Comparison of ENCODE assay signal across 9 mouse cellular contexts in the genomic region with DNA sequence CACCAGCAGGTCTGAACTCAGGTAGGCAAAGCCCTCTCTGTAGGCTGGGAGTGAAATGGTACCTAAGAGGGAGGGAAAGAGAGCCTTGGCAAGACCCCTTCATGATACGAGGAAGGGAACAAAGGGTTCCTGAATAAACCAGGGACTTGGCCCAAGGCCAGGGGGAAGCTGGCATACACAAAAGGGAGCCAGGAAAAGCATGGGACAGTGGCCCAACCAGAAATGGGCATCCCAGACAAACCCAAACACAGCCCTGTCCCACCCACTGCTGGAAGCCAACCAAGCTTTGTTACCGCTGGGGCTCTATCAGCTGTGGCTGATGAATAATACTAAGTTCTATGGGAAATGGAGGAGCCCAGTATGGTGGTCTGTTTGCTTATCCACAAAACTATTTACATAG. TPM values are rescaled to one million over a fixed set of nuclear protein-coding genes. Genes with fewer than 3 reads are reported as not detected.
DNase-seq lines count a peak whose midpoint lies in the region; ATAC-seq lines count a peak whose summit lies in the region.
"Had no signal": no experiment of that assay in that cellular context is flagged by ENCODE, and none has a peak within 500 bp of the region (broad histone marks: within the 10 kb centered on the region; RNA-seq: fewer than 3 reads in every experiment).

No protein-coding gene starts in this region.

- DNase-seq in embryonic facial prominence, embryonic 14.5 days (ENCODE audit: low spot score) = peak; percentile 65
- DNase-seq in embryonic facial prominence, embryonic 10.5 days (ENCODE audit: low spot score) = no peak
- peak; percentile 66 for DNase-seq in ovary, adult 18-20 months (ENCODE audit: low spot score)
- DNase-seq in ovary, postnatal 10 days (ENCODE audit: low spot score) = no peak
- peak; percentile 24 to 35 for DNase-seq in kidney, postnatal 4 days
- DNase-seq in right cerebral cortex, postnatal 14 days = peak; percentile 43
- no peak for DNase-seq in thymus, adult 18-20 months
- DNase-seq in spleen, postnatal 14 days (ENCODE audit: low spot score in 2 of 2) = no peak

- 44% methylated on average over 2 of the region's 2 CpGs for WGBS in embryonic facial prominence, embryonic 14.5 days
- 82% methylated on average over 2 of the region's 2 CpGs for WGBS in embryonic facial prominence, embryonic 10.5 days

- H3K9ac ChIP-seq in embryonic facial prominence, embryonic 14.5 days (ENCODE audit: low read depth, low read length) = no peak overlapping the region
- H3K9ac ChIP-seq: limb, embryonic 15.5 days had no signal

- H3K4me2 ChIP-seq in embryonic facial prominence, embryonic 14.5 days (ENCODE audit: low read depth, low read length) = no peak overlapping the region
- H3K4me2 ChIP-seq: limb, embryonic 15.5 days had no signal

- no peak for ATAC-seq in embryonic facial prominence, embryonic 14.5 days (ENCODE audit: low read depth)

- no peak overlapping the region for H3K27ac ChIP-seq in embryonic facial prominence, embryonic 14.5 days (replicated peaks; ENCODE audit: low read depth, low read length)
- H3K27ac ChIP-seq in embryonic facial prominence, embryonic 10.5 days (replicated peaks) = no peak overlapping the region
- H3K27ac ChIP-seq: limb, embryonic 15.5 days had no signal

- no peaks in the 10 kb centered on the region; the same call in 1 of the 2 replicates for H3K4me1 ChIP-seq in embryonic facial prominence, embryonic 14.5 days (ENCODE audit: control insufficient read depth, insufficient read depth, low read length)
- H3K4me1 ChIP-seq in embryonic facial prominence, embryonic 10.5 days = no peaks in the 10 kb centered on the region
- H3K4me1 ChIP-seq: limb, embryonic 15.5 days had no signal

- no peak overlapping the region for H3K4me3 ChIP-seq in embryonic facial prominence, embryonic 14.5 days (ENCODE audit: low read depth, low read length)
- no peak overlapping the region for H3K4me3 ChIP-seq in embryonic facial prominence, embryonic 10.5 days
- H3K4me3 ChIP-seq: limb, embryonic 15.5 days had no signal

- no peaks in the 10 kb centered on the region for H3K36me3 ChIP-seq in embryonic facial prominence, embryonic 14.5 days (ENCODE audit: control insufficient read depth, insufficient read depth, low read length)
- H3K36me3 ChIP-seq in embryonic facial prominence, embryonic 10.5 days (replicated peaks) = peaks cover 8% of the 10 kb centered on the region
- H3K36me3 ChIP-seq: limb, embryonic 15.5 days had no signal

- no peaks in the 10 kb centered on the region for H3K27me3 ChIP-seq in embryonic facial prominence, embryonic 14.5 days (replicated peaks; ENCODE audit: control insufficient read depth, insufficient read depth, low read length)
- no peaks in the 10 kb centered on the region for H3K27me3 ChIP-seq in embryonic facial prominence, embryonic 10.5 days (replicated peaks; ENCODE audit: low read depth, poor library complexity, severe bottlenecking)
- H3K27me3 ChIP-seq: limb, embryonic 15.5 days had no signal

- H3K9me3 ChIP-seq in embryonic facial prominence, embryonic 14.5 days (ENCODE audit: control insufficient read depth, low read length) = no peaks in the 10 kb centered on the region
- no peaks in the 10 kb centered on the region for H3K9me3 ChIP-seq in embryonic facial prominence, embryonic 10.5 days
- H3K9me3 ChIP-seq: limb, embryonic 15.5 days had no signal

RNA-seq across cellular contexts. Expression of gene Myzap, which starts 34.4 kb away (rescaled TPM):
- 18.6 and 18.7 TPM in 2 replicates for polyA plus RNA-seq in embryonic facial prominence, embryonic 14.5 days (2014; fragmentation: Nextera tagmentation; extraction: Ambion mirVana)
- 6.4 and 7.1 TPM in 2 replicates for polyA plus RNA-seq in embryonic facial prominence, embryonic 10.5 days (2016; fragmentation: Nextera tagmentation; extraction: Ambion mirVana)

Comparison
In these comparisons a context has a peak if more than half of its experiments do, and no peak if none do; other contexts are left out.
1. DNase-seq: peak in embryonic facial prominence, embryonic 14.5 days (single experiment), ovary, adult 18-20 months (single experiment), kidney, postnatal 4 days (2 of 2) and right cerebral cortex, postnatal 14 days (single experiment); none in embryonic facial prominence, embryonic 10.5 days (single experiment), ovary, postnatal 10 days (single experiment), thymus, adult 18-20 months (0 of 2) and spleen, postnatal 14 days (0 of 2).